Mouse (Mus musculus): Measurements from ENCODE around the gene Rab3b. TPM values are rescaled to one million over a fixed set of nuclear protein-coding genes. Genes with fewer than 3 reads are reported as not detected.
A peak's percentile ranks its signal among the peaks of the same experiment; 100 is the strongest.

The Rab3b gene
- polyA plus RNA-seq, 1 experiment from 2014 or later = 38.0 TPM

DNA sequence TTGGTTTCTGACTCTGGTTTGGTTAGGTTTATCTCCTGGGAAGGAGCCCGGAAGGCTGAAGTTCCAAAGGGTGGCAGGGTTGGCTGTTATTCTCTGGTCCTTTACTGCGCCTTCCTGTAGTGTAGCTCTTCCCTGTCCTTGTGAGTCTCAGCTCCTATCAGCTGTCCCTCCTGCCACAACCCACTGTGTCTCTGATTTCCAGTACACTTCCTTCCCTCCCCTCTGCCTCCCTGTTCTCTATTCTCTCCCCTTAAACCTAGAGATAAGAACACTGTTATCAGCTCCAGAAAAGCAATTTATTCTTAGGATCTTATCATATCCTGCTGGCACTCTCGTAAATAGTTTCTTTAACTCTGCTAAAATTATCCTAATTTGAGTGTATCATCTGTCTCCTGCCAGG is 90.7 kb downstream of the Rab3b start:
- H3K4me3 ChIP-seq = no peak overlapping the region
- ATAC-seq = no peak
- no peaks in the 10 kb centered on the region for H3K36me3 ChIP-seq (ENCODE audit: poor library complexity, severe bottlenecking)
- H3K9me3 ChIP-seq (replicated peaks) = no peaks in the 10 kb centered on the region
- no peaks in the 10 kb centered on the region for H3K4me1 ChIP-seq
- no peaks in the 10 kb centered on the region for H3K27me3 ChIP-seq
- H3K27ac ChIP-seq = no peak overlapping the region
- 86% methylated on average over 3 of the region's 3 CpGs for WGBS
- H3K4me2 ChIP-seq = no peak overlapping the region
- no peak overlapping the region for H3K9ac ChIP-seq

- no peak for ATAC-seq
- H3K4me3 ChIP-seq = no peak overlapping the region
- no peaks in the 10 kb centered on the region for H3K4me1 ChIP-seq
- no peaks in the 10 kb centered on the region for H3K27me3 ChIP-seq
- 84% methylated on average over 5 of the region's 5 CpGs for WGBS
- H3K9ac ChIP-seq = no peak overlapping the region
- no peaks in the 10 kb centered on the region for H3K36me3 ChIP-seq (ENCODE audit: poor library complexity, severe bottlenecking)
- H3K4me2 ChIP-seq = no peak overlapping the region
- H3K27ac ChIP-seq = no peak overlapping the region
- no peaks in the 10 kb centered on the region for H3K9me3 ChIP-seq (replicated peaks)
These were observed 92.2 kb downstream of the Rab3b start for GRCm38 (mm10) chr4:108971054-108971453.

DNA sequence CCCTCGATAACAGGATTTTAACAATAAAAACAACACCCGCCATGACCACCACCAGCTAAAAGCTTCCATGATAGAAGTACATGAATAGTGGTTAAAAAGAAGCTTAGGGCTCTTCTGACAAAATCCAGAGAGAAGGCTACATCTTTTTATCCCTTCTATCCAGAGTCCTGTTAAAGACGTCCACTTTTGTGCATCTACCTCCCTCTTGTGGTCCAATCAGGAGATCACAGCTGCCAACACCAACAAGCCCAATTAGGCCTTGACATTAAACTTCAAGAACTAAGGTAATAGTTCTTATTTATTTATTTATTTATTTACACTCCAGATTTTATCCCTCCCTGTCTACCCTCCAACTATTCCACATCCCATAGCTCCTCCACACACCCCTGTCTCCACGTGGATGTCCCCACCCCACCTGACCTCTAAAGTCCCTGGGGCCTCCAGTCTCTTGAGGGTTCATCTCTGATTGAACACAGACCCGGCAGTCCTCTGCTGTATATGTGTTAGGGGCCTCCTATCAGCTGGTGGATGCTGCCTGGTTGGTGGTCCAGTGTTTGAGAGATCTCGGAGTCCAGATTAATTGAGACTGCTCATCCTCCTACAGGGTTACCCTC is 97.7 kb downstream of the Rab3b start:
- Histone ChIP-seq H3K9me3 (replicated peaks) (no peaks in the 10 kb centered on the region), H3K27me3 (no peaks in the 10 kb centered on the region), H3K4me2 (no peak overlapping the region), H3K27ac (no peak overlapping the region), H3K9ac (no peak overlapping the region), H3K36me3 (ENCODE audit: poor library complexity, severe bottlenecking) (no peaks in the 10 kb centered on the region), H3K4me1 (no peaks in the 10 kb centered on the region), H3K4me3 (no peak overlapping the region)
- 0 out of 2 replicates have a peak, but pooled peaks have one; percentile 66 for ATAC-seq
- WGBS = 54% methylated on average over 6 of the region's 6 CpGs

DNA sequence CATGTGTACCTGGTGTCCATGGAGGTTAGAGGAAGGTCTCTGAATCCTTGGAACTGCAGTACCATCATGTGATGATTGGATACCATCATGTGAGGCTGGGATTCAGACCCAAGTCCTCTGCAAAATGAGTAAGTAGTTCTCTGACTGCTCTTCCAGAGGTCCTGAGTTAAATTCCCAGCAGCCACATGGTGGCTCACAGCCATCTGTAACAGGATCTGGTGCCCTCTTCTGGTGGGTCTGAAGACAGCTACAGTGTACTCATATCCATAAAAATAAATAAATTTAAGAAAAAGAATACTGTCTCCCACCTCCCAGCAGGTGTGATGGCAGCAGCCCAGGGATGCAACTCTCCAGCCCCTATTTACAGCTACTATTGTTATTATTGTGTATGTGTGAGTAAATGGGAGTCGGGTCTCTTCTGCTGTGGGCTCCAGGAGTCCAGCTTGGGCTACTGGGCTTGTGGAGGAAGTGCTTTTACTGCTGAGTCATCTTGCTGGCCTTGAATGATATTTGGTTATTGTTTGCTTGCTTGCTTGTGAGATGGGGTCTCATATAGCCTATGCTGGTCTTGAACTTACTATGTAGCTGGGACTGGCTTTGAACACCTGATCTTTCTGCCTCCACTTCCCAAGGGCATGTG is 108.1 kb downstream of the Rab3b start:
- WGBS = 90% methylated on average over 1 of the region's 1 CpGs
- no peak overlapping the region for H3K27ac ChIP-seq
- no peak for ATAC-seq

GRCm38 (mm10) chr4:108987473-108987842 is 108.6 kb downstream of the Rab3b start:
- Histone ChIP-seq H3K27ac (no peak overlapping the region), H3K9me3 (replicated peaks) (no peaks in the 10 kb centered on the region; the same call in 1 of the 2 replicates), H3K4me1 (no peaks in the 10 kb centered on the region), H3K4me3 (no peak overlapping the region), H3K9ac (no peak overlapping the region), H3K36me3 (ENCODE audit: poor library complexity, severe bottlenecking) (no peaks in the 10 kb centered on the region), H3K27me3 (no peaks in the 10 kb centered on the region), H3K4me2 (no peak overlapping the region)
- no peak for ATAC-seq
- 85% methylated on average over 4 of the region's 4 CpGs for WGBS

More for the DNA sequence above, 108.1 kb downstream of the Rab3b start:
- Histone ChIP-seq H3K9me3 (replicated peaks) (no peaks in the 10 kb centered on the region; the same call in 1 of the 2 replicates), H3K4me2 (no peak overlapping the region), H3K4me3 (no peak overlapping the region), H3K9ac (no peak overlapping the region), H3K27me3 (no peaks in the 10 kb centered on the region), H3K4me1 (no peaks in the 10 kb centered on the region), H3K36me3 (ENCODE audit: poor library complexity, severe bottlenecking) (no peaks in the 10 kb centered on the region)

GRCm38 (mm10) chr4:108989430-108989829 is 110.6 kb downstream of the Rab3b start:
- no peak overlapping the region for H3K27ac ChIP-seq
- no peaks in the 10 kb centered on the region; the same call in 1 of the 2 replicates for H3K9me3 ChIP-seq (replicated peaks)
- H3K9ac ChIP-seq = no peak overlapping the region
- no peaks in the 10 kb centered on the region for H3K4me1 ChIP-seq
- WGBS = 83% methylated on average over 2 of the region's 2 CpGs
- no peaks in the 10 kb centered on the region for H3K36me3 ChIP-seq (ENCODE audit: poor library complexity, severe bottlenecking)
- no peak overlapping the region for H3K4me3 ChIP-seq
- no peaks in the 10 kb centered on the region for H3K27me3 ChIP-seq
- no peak for ATAC-seq
- no peak overlapping the region for H3K4me2 ChIP-seq

GRCm38 (mm10) chr4:108990032-108990431 is 111.2 kb downstream of the Rab3b start:
- H3K27ac ChIP-seq = no peak overlapping the region
- H3K4me2 ChIP-seq = no peak overlapping the region
- ATAC-seq = no peak
- no peaks in the 10 kb centered on the region for H3K36me3 ChIP-seq (ENCODE audit: poor library complexity, severe bottlenecking)
- H3K27me3 ChIP-seq = no peaks in the 10 kb centered on the region
- no peaks in the 10 kb centered on the region for H3K4me1 ChIP-seq
- no peak overlapping the region for H3K9ac ChIP-seq
- no peak overlapping the region for H3K4me3 ChIP-seq
- no peaks in the 10 kb centered on the region; the same call in 1 of the 2 replicates for H3K9me3 ChIP-seq (replicated peaks)

- no peak overlapping the region for H3K4me3 ChIP-seq
- 92% methylated on average over 6 of the region's 6 CpGs for WGBS
- H3K27me3 ChIP-seq = no peaks in the 10 kb centered on the region
- no peaks in the 10 kb centered on the region; the same call in 1 of the 2 replicates for H3K9me3 ChIP-seq (replicated peaks)
- no peak for ATAC-seq
- H3K9ac ChIP-seq = no peak overlapping the region
- H3K36me3 ChIP-seq (ENCODE audit: poor library complexity, severe bottlenecking) = no peaks in the 10 kb centered on the region
- no peak overlapping the region for H3K27ac ChIP-seq
- no peak overlapping the region for H3K4me2 ChIP-seq
- H3K4me1 ChIP-seq = no peaks in the 10 kb centered on the region
These were observed 111.7 kb downstream of the Rab3b start for GRCm38 (mm10) chr4:108990571-108990970.

DNA sequence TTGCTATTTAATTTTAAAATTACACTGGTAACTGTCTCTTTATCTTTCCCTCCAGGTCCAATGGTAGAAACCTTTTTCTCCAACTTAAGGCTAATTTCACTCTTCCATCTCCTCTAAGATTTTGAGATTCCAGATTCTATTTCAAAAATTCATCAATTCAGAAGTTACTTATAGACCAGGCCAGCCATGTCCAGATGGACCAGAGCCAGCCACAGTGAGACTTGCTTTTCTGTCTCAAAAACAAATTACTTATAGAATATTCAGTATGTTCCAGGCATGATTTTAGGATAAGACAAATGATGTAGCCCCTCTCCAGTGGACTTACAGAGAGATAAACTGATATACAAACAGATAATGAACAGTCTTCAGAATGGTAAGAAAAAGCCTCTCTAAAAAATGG is 112.9 kb downstream of the Rab3b start:
- Histone ChIP-seq H3K4me2 (no peak overlapping the region), H3K27ac (no peak overlapping the region), H3K4me3 (no peak overlapping the region), H3K9me3 (replicated peaks) (no peaks in the 10 kb centered on the region; the same call in 1 of the 2 replicates), H3K36me3 (ENCODE audit: poor library complexity, severe bottlenecking) (no peaks in the 10 kb centered on the region), H3K9ac (no peak overlapping the region), H3K27me3 (no peaks in the 10 kb centered on the region), H3K4me1 (no peaks in the 10 kb centered on the region)
- ATAC-seq = no peak

Other genes starting within 250 kb of the Rab3b start
- gene 3110021N24Rik, start 159.4 kb upstream of the Rab3b start, polyA plus RNA-seq (2015; fragmentation: Nextera tagmentation; extraction: Ambion mirVana) = 1.6 and 2.2 TPM in 2 replicates
- gene Zfyve9, start 98.3 kb upstream of the Rab3b start, polyA plus RNA-seq (2015; fragmentation: Nextera tagmentation; extraction: Ambion mirVana) = 5.4 and 5.5 TPM in 2 replicates
- gene Btf3l4, start 45.4 kb upstream of the Rab3b start, polyA plus RNA-seq (2015; fragmentation: Nextera tagmentation; extraction: Ambion mirVana) = 256 and 275 TPM in 2 replicates
- 89.6 and 92.8 TPM in 2 replicates for gene Txndc12, start 44.5 kb upstream of the Rab3b start, polyA plus RNA-seq (2015; fragmentation: Nextera tagmentation; extraction: Ambion mirVana)
- 35.1 and 38.5 TPM in 2 replicates for gene Kti12, start 31.3 kb upstream of the Rab3b start, polyA plus RNA-seq (2015; fragmentation: Nextera tagmentation; extraction: Ambion mirVana)
- gene A730015C16Rik, start 30.4 kb upstream of the Rab3b start, polyA plus RNA-seq (2015; fragmentation: Nextera tagmentation; extraction: Ambion mirVana) = 1.4 and 1.7 TPM in 2 replicates
- gene Nrd1, start 121.6 kb downstream of the Rab3b start, polyA plus RNA-seq (2015; fragmentation: Nextera tagmentation; extraction: Ambion mirVana) = 82.1 and 83.3 TPM in 2 replicates

All from forebrain, embryonic 13.5 days (tissue).